Mouse (Mus musculus) intestine, postnatal 0 days (tissue): ENCODE measurements around the gene Bod1l. TPM values are rescaled to one million over a fixed set of nuclear protein-coding genes. Genes with fewer than 3 reads are reported as not detected.

Experiments used
- ATAC-seq: fragments of 200-750 bp; cut with Nextera tagmentation; 2 replicates; pipeline ENCODE4 v1.8.0; 2017; ENCODE audit warnings: mild to moderate bottlenecking, moderate TSS enrichment, moderate library complexity
- H3K27ac ChIP-seq: fragments of 300-500 bp; sonication (generic); 2 replicates; pipeline ENCODE4 v1.5.1; 2014; ENCODE audit warnings: mild to moderate bottlenecking, low read depth, low read length, moderate library complexity
- H3K27me3 ChIP-seq: fragments of 300-500 bp; sonication (generic); replicated peaks from 2 replicates; pipeline ENCODE4 v1.6.1; 2014; ENCODE audit warnings: low read length, mixed read lengths; ENCODE audit not compliant: control insufficient read depth, insufficient read depth
- H3K36me3 ChIP-seq: fragments of 300-500 bp; sonication (generic); 2 replicates; pipeline ENCODE4 v1.6.1; 2014; ENCODE audit warnings: mild to moderate bottlenecking, moderate library complexity; ENCODE audit not compliant: control insufficient read depth, insufficient read depth
- H3K4me1 ChIP-seq: fragments of 300-500 bp; sonication (generic); replicated peaks from 2 replicates; pipeline ENCODE4 v1.6.1; 2014; ENCODE audit warnings: antibody characterized with exemption, low read length, mixed read lengths; ENCODE audit not compliant: control insufficient read depth, insufficient read depth
- H3K4me2 ChIP-seq: fragments of 300-500 bp; sonication (generic); replicated peaks from 2 replicates; pipeline ENCODE4 v1.6.1; 2014; ENCODE audit warnings: low read depth, mild to moderate bottlenecking, moderate library complexity
- H3K4me3 ChIP-seq: fragments of 300-500 bp; sonication (generic); 2 replicates; pipeline ENCODE4 v1.5.1; 2014; ENCODE audit warnings: low read depth, low read length
- H3K9ac ChIP-seq: fragments of 300-500 bp; sonication (generic); 2 replicates; pipeline ENCODE4 v1.6.1; 2014; ENCODE audit warnings: mild to moderate bottlenecking, low read depth, low read length
- H3K9me3 ChIP-seq: fragments of 300-500 bp; sonication (generic); 2 replicates; pipeline ENCODE4 v1.6.1; 2016; ENCODE audit warnings: mixed run types; ENCODE audit not compliant: control insufficient read depth
- CTCF ChIP-seq: sonication (generic); IDR thresholded peaks from 2 replicates; pipeline ENCODE4 v1.5.1; 2016; ENCODE audit warnings: low read depth, mild to moderate bottlenecking, control low read depth, antibody characterized with exemption, moderate library complexity
- whole genome bisulfite sequencing: fragments of 180-500 bp; shearing (Covaris S2); extraction: QIAGEN DNeasy Blood & Tissue Kit; methylation state at CpG from one replicate; pipeline ENCODE4 v1.1.7; 2014; 5-methylcytosine and 5-hydroxymethylcytosine counted together
- polyA plus RNA-seq: library from polyadenylated mRNA; unstranded; fragments of >200 nt; fragmentation: Nextera tagmentation; extraction: Ambion mirVana; gene quantifications from 2 replicates; pipeline ENCODE4 v1.2.1, GENCODE M21; 2015

Bod1l gene
- polyA plus RNA-seq, 1 experiment from 2014 or later = 13.2 TPM

- TF ChIP-seq CTCF = no peak
- Histone ChIP-seq H3K36me3 (peaks cover 10% of the 10 kb centered on the region), H3K9me3 (no peaks in the 10 kb centered on the region), H3K27ac (no peak overlapping the region), H3K27me3 (no peaks in the 10 kb centered on the region), H3K4me3 (no peak overlapping the region), H3K9ac (no peak overlapping the region), H3K4me1 (no peaks in the 10 kb centered on the region), H3K4me2 (no peak overlapping the region)
- 85% methylated on average over 5 of the region's 5 CpGs for WGBS
- ATAC-seq = no peak
Observed at GRCm38 (mm10) chr5:41781890-41782289, 62.2 kb downstream of the Bod1l start.

DNA sequence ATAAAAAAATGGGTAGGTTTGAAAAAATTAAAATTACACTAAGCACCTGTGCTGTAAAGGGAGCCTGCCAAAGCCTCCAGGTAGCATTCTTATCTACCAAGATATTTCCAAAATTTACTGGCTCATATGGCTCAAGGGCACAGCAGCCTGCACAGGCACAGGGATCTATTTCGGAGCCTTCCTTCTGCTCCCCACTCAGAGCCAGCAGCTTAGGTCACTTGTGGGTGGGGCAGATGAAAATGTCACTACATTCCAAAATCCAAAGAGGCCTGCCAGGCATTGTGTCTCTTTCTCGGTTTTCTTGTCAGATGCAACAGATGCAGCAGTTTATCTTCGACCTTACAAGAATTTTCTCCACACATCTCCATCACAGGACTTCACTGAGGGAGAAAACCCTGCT is 64.1 kb downstream of the Bod1l start:
- H3K9me3 ChIP-seq = no peaks in the 10 kb centered on the region
- no peaks in the 10 kb centered on the region; the same call in 1 of the 2 replicates for H3K36me3 ChIP-seq
- 74% methylated on average over 3 of the region's 3 CpGs for WGBS
- H3K27me3 ChIP-seq = no peaks in the 10 kb centered on the region
- H3K27ac ChIP-seq = no peak overlapping the region
- TF ChIP-seq CTCF = no peak
- H3K4me1 ChIP-seq = no peaks in the 10 kb centered on the region
- H3K9ac ChIP-seq = no peak overlapping the region
- no peak overlapping the region for H3K4me3 ChIP-seq
- H3K4me2 ChIP-seq = no peak overlapping the region
- ATAC-seq = no peak

DNA sequence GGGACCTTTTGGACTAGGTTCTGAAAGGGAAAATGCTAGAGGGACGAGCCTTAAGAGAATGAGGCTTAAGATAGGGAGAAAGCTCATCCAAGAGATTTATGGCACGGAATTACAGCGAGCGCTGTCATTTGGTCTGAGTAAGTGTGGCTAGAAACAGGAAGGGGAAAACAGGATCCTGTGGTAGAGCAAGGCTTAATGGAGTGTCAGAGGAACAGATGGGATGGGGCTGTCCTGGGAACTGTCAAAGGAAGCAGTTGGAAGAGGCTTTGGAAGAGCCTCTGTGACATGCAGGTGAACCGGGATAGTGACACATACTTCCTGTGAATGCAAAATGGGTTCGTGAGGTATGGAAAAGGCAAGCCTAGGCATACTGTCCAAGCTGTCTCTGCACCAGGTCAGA is 68.4 kb downstream of the Bod1l start:
- no peak for ATAC-seq
- Histone ChIP-seq H3K9me3 (no peaks in the 10 kb centered on the region), H3K4me2 (no peak overlapping the region), H3K27me3 (no peaks in the 10 kb centered on the region), H3K4me1 (no peaks in the 10 kb centered on the region), H3K27ac (no peak overlapping the region), H3K4me3 (no peak overlapping the region), H3K9ac (no peak overlapping the region), H3K36me3 (no peaks in the 10 kb centered on the region)
- no peak for TF ChIP-seq CTCF
- WGBS = 36% methylated on average over 6 of the region's 6 CpGs

DNA sequence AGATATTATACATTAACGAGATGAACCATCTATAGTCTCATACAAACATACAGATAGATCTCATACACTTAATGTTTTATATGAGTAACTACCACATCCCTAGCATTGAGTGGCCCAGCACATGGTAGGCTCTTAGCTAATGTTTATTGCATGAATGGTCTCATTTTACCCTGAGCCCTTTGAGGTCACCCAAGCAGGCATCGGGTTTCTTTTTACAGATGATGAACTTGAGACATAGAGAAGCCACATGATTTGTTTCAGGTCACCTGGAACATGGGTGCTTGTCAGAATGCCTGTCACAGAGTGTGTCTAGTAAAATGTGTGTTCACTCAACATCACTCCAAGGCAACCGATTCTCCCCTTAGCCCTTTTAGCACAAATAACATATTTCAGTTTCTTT is 68.8 kb downstream of the Bod1l start:
- no peak for TF ChIP-seq CTCF
- Histone ChIP-seq H3K4me2 (no peak overlapping the region), H3K4me3 (no peak overlapping the region), H3K9ac (no peak overlapping the region), H3K4me1 (no peaks in the 10 kb centered on the region), H3K27me3 (no peaks in the 10 kb centered on the region), H3K9me3 (no peaks in the 10 kb centered on the region), H3K36me3 (no peaks in the 10 kb centered on the region), H3K27ac (no peak overlapping the region)
- ATAC-seq = no peak
- WGBS = 62% methylated on average over 3 of the region's 3 CpGs

DNA sequence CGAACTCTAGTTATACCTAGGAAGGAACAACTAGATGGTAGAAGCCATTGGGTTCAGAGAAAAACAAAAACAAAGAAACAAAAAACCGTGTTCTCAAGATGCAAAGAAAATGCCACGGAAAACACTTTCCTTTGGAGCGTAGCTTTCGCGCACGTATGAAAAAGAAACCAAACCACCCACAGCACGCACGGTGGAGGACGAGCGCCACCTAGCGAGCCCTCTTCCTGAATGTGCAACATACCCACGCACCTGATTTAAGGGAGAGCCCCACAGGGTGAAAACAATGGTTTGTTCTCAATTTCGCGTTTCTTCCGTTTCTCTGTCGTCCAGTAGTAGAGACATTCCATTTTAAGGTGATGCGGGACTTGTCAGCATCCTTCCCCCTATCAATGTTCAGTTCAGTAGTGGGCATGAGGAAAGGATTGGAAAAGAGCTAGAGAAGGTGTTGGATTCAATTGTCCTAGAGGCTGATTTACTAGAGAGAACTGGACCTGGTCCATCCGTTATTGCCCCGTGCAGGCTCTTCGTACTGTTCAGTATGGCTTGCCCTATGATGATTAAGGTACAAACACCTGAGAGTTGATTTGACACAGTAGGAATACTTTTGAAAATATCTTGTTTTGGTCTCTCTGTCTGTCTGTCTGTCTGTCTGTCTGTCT is 75.6 kb downstream of the Bod1l start:
- peak overlapping the region; percentile 64 for H3K4me2 ChIP-seq
- H3K36me3 ChIP-seq = no peaks in the 10 kb centered on the region
- peaks cover 50% of the 10 kb centered on the region for H3K27me3 ChIP-seq
- H3K4me1 ChIP-seq = no peaks in the 10 kb centered on the region
- no peaks in the 10 kb centered on the region for H3K9me3 ChIP-seq
- 4% methylated on average over 21 of the region's 21 CpGs for WGBS
- no peak overlapping the region for H3K27ac ChIP-seq
- TF ChIP-seq CTCF = peak; percentile 99
- no peak overlapping the region for H3K9ac ChIP-seq
- ATAC-seq = peak; percentile 72
- H3K4me3 ChIP-seq = peak overlapping the region; percentile 45

DNA sequence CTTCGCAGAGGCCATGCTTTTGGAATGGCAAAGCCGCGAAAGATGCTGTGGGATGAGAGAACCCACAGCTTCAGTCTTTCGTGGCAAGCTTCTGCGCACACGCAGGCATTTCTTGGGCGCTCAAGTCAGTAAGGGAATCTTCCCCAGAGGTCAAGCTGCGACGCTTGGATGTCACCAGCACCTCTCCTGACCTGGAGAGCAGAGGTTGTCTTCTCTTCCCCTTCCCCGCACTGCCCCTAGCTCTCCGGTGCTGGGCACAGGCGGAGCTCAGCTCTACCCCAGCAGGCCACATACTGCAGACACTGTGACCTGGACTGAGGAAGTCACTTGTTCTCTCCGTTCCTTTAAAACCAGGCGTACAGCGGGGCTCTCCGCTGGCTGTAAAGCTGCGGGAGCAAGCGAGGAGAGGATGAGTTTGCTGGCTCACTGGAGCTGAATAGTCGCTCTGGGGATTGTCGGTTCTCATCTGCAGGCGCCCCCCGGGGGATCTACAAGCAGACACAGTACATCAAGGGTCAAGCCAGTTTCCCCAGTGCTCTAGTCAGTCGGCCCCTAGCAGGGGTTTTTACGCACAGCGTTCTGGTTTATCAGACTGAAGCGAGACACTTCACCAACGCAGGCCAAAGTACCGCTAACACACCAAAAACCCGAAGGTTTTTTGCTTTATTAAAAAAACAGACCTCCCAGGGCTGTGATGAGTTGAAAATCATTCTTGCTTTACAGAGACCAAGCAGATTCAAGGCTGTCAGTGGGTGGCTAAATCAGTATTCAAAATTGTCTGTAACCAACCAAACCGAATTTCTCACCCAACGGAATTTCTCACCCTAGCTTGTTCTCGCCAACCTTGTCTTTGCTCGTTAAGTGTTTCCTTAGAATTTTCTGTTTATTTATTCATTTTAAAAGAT is 76.6 kb downstream of the Bod1l start:
- Histone ChIP-seq H3K4me2 (peak overlapping the region; percentile 64), H3K4me3 (peak overlapping the region; percentile 45), H3K36me3 (no peaks in the 10 kb centered on the region), H3K9me3 (no peaks in the 10 kb centered on the region), H3K4me1 (no peaks in the 10 kb centered on the region), H3K27me3 (peaks cover 60% of the 10 kb centered on the region), H3K27ac (no peak overlapping the region), H3K9ac (no peak overlapping the region)
- WGBS = 24% methylated on average over 33 of the region's 33 CpGs
- no peak for ATAC-seq
- no peak for TF ChIP-seq CTCF
